Mouse (Mus musculus): ENCODE measurements around the gene Rhox2a. TPM values are rescaled to one million over a fixed set of nuclear protein-coding genes. Genes with fewer than 3 reads are reported as not detected.

Gene Rhox2a
- not detected in 2 replicates for polyA plus RNA-seq (2012; rRNA removed; ENCODE audit: low replicate concordance)

GRCm38 (mm10) chrX:37244676-37245075 lies at the start of gene Rhox2a:
TSS of gene Rhox2a (plus strand) at chrX:37244976.

GRCm38 (mm10) chrX:37210941-37211340 lies 33.8 kb upstream of the Rhox2a start, which contains the start of gene Gm9:
TSS of gene Gm9 (minus strand) at chrX:37211041.

GRCm38 (mm10) chrX:37222158-37222557 lies 22.6 kb upstream of the Rhox2a start, which contains the start of gene Rhox1:
TSS of gene Rhox1 (minus strand) at chrX:37222258.

GRCm38 (mm10) chrX:37249619-37250018 lies 4.8 kb downstream of the Rhox2a start, which contains the start of gene Rhox3a:
TSS of gene Rhox3a (plus strand) at chrX:37249919.

GRCm38 (mm10) chrX:37265038-37265437 lies 20.3 kb downstream of the Rhox2a start, which contains the start of gene Rhox4a:
TSS of gene Rhox4a (plus strand) at chrX:37265338.

Other genes starting within 250 kb of the Rhox2a start
- gene Sowahd, start 196.1 kb upstream of the Rhox2a start, polyA plus RNA-seq (2012; rRNA removed; ENCODE audit: low replicate concordance), result not detected in 2 replicates
- gene Rpl39, start 159.6 kb upstream of the Rhox2a start, polyA plus RNA-seq (2012; rRNA removed; ENCODE audit: low replicate concordance), result 42.2 and 119 TPM in 2 replicates
- 1.7 and 2.8 TPM in 2 replicates for gene Upf3b, start 134.7 kb upstream of the Rhox2a start, polyA plus RNA-seq (2012; rRNA removed; ENCODE audit: low replicate concordance)
- gene Nkap, start 118.2 kb upstream of the Rhox2a start, polyA plus RNA-seq (2012; rRNA removed; ENCODE audit: low replicate concordance), result 2.6 and 3.3 TPM in 2 replicates
- gene Akap14, start 76.1 kb upstream of the Rhox2a start, polyA plus RNA-seq (2012; rRNA removed; ENCODE audit: low replicate concordance), result not detected in 2 replicates
- gene Ndufa1, start 53.8 kb upstream of the Rhox2a start, polyA plus RNA-seq (2012; rRNA removed; ENCODE audit: low replicate concordance), result 177 and 403 TPM in 2 replicates
- 1.2 and 2.6 TPM in 2 replicates for gene Rnf113a1, start 53.7 kb upstream of the Rhox2a start, polyA plus RNA-seq (2012; rRNA removed; ENCODE audit: low replicate concordance)
- not detected in 2 replicates for gene Gm9, start 33.9 kb upstream of the Rhox2a start, polyA plus RNA-seq (2012; rRNA removed; ENCODE audit: low replicate concordance)
- gene Rhox1, start 22.7 kb upstream of the Rhox2a start, polyA plus RNA-seq (2012; rRNA removed; ENCODE audit: low replicate concordance), result not detected in 2 replicates
- not detected in 2 replicates for gene Rhox3a, start 4.9 kb downstream of the Rhox2a start, polyA plus RNA-seq (2012; rRNA removed; ENCODE audit: low replicate concordance)
- gene Rhox4a, start 20.4 kb downstream of the Rhox2a start, polyA plus RNA-seq (2012; rRNA removed; ENCODE audit: low replicate concordance), result not detected in 2 replicates
- not detected in 2 replicates for gene Rhox3a2, start 135.1 kb downstream of the Rhox2a start, polyA plus RNA-seq (2012; rRNA removed; ENCODE audit: low replicate concordance)
- gene Rhox4a2, start 145.9 kb downstream of the Rhox2a start, polyA plus RNA-seq (2012; rRNA removed; ENCODE audit: low replicate concordance), result not detected in 2 replicates
- not detected in 2 replicates for gene Rhox2b, start 167.1 kb downstream of the Rhox2a start, polyA plus RNA-seq (2012; rRNA removed; ENCODE audit: low replicate concordance)
- not detected in 2 replicates for gene Rhox4b, start 187.5 kb downstream of the Rhox2a start, polyA plus RNA-seq (2012; rRNA removed; ENCODE audit: low replicate concordance)
- gene Rhox2c, start 208.7 kb downstream of the Rhox2a start, polyA plus RNA-seq (2012; rRNA removed; ENCODE audit: low replicate concordance), result not detected in 2 replicates
- not detected in 2 replicates for gene Rhox3c, start 213.6 kb downstream of the Rhox2a start, polyA plus RNA-seq (2012; rRNA removed; ENCODE audit: low replicate concordance)
- not detected in 2 replicates for gene Rhox4c, start 235.4 kb downstream of the Rhox2a start, polyA plus RNA-seq (2012; rRNA removed; ENCODE audit: low replicate concordance)
- not detected in 2 replicates for gene Rhox2d, start 248.5 kb downstream of the Rhox2a start, polyA plus RNA-seq (2012; rRNA removed; ENCODE audit: low replicate concordance)

Data from mammary gland, adult 2 months (tissue).